22 mouse cellular contexts compared by ENCODE assay signal in the genomic region with DNA sequence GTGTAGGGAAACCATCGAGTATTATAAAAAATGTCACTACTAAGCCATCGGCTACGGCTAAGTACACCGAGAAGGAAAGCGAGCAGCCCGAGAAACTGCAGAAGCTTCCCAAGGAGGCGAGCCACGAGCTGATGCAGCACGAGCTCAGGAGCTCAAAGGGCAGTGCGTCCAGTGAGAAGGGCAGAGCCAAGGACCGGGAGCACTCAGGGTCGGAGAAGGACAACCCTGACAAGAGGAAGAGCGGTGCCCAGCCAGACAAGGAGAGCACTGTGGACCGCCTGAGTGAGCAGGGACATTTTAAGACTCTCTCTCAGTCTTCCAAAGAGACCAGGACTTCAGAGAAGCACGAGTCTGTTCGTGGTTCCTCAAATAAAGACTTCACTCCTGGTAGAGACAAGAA. TPM values are rescaled to one million over a fixed set of nuclear protein-coding genes. Genes with fewer than 3 reads are reported as not detected.
DNase-seq lines count a peak whose midpoint lies in the region; ATAC-seq and TF ChIP-seq lines count a peak whose summit lies in the region.
"Had no signal": no experiment of that assay in that cellular context is flagged by ENCODE, and none has a peak within 500 bp of the region (broad histone marks: within the 10 kb centered on the region; RNA-seq: fewer than 3 reads in every experiment).

No protein-coding gene starts in this region.

- H3K4me2 ChIP-seq in kidney, embryonic 16.5 days (replicated peaks; ENCODE audit: low read depth, low read length), result no peak overlapping the region
- H3K4me2 ChIP-seq: midbrain, embryonic 13.5 days; neural tube, embryonic 13.5 days; stomach, embryonic 15.5 days had no signal

- TF ChIP-seq POLR2A in kidney, adult 2 months (IDR thresholded peaks at IDR 0.05; ENCODE audit: low read depth, low read length), result no peak

- no peaks in the 10 kb centered on the region for H3K27me3 ChIP-seq in kidney, adult 2 months (replicated peaks; ENCODE audit: control insufficient read depth, insufficient read depth, low read length)
- H3K27me3 ChIP-seq in kidney, embryonic 16.5 days (ENCODE audit: insufficient read depth, low read length), result no peaks in the 10 kb centered on the region
- H3K27me3 ChIP-seq in hindbrain, embryonic 10.5 days (ENCODE audit: insufficient read depth, poor library complexity, severe bottlenecking), result no peaks in the 10 kb centered on the region
- H3K27me3 ChIP-seq: midbrain, embryonic 13.5 days; neural tube, embryonic 13.5 days; stomach, embryonic 15.5 days had no signal

- peaks cover 29% of the 10 kb centered on the region for H3K36me3 ChIP-seq in kidney, adult 2 months (ENCODE audit: control insufficient read depth, insufficient read depth, low read length)
- peaks cover 71% of the 10 kb centered on the region for H3K36me3 ChIP-seq in kidney, embryonic 16.5 days (ENCODE audit: insufficient read depth, low read length)
- H3K36me3 ChIP-seq in hindbrain, embryonic 10.5 days, result peaks cover 94% of the 10 kb centered on the region

- intact Hi-C loops in gastrocnemius, postnatal 14 days (cut with DNase I; ENCODE audit: low total_unique reads), result loop anchor here (10.0 kb wide), 2 partner anchors 56 to 174 kb away; no protein-coding TSS in a partner anchor

- no peaks in the 10 kb centered on the region for H3K4me1 ChIP-seq in kidney, adult 2 months (ENCODE audit: control insufficient read depth, insufficient read depth, low read length)
- no peaks in the 10 kb centered on the region for H3K4me1 ChIP-seq in kidney, embryonic 16.5 days (ENCODE audit: insufficient read depth, low read length)
- no peaks in the 10 kb centered on the region for H3K4me1 ChIP-seq in hindbrain, embryonic 10.5 days (replicated peaks)
- H3K4me1 ChIP-seq: midbrain, embryonic 13.5 days; neural tube, embryonic 13.5 days; stomach, embryonic 15.5 days had no signal

- H3K9ac ChIP-seq in kidney, embryonic 16.5 days (replicated peaks; ENCODE audit: low read length), result no peak overlapping the region
- H3K9ac ChIP-seq: liver, embryonic 14.5 days; midbrain, embryonic 13.5 days; neural tube, embryonic 13.5 days; stomach, embryonic 15.5 days had no signal

- no peaks in the 10 kb centered on the region for H3K9me3 ChIP-seq in kidney, embryonic 16.5 days (ENCODE audit: low read length)
- no peaks in the 10 kb centered on the region for H3K9me3 ChIP-seq in hindbrain, embryonic 10.5 days
- H3K9me3 ChIP-seq: midbrain, embryonic 13.5 days; neural tube, embryonic 13.5 days; stomach, embryonic 15.5 days had no signal

- ATAC-seq in kidney, embryonic 16.5 days (ENCODE audit: low FRiP score, low TSS enrichment), result no peak
- ATAC-seq: activated CD4-positive, CD25-positive, alpha-beta regulatory T cell, adult 4 months; midbrain, embryonic 13.5 days had no signal

- WGBS in kidney, adult 2 months, result 60% methylated on average over 16 of the region's 16 CpGs
- 90% methylated on average over 16 of the region's 16 CpGs for WGBS in kidney, embryonic 16.5 days
- WGBS in hindbrain, embryonic 10.5 days, result 91% methylated on average over 16 of the region's 16 CpGs

- H3K27ac ChIP-seq in kidney, adult 2 months (ENCODE audit: insufficient read depth, low read depth, low read length), result peak overlapping the region; percentile 42; the same call in 1 of the 2 replicates
- no peak overlapping the region for H3K27ac ChIP-seq in kidney, embryonic 16.5 days (ENCODE audit: low read length)
- H3K27ac ChIP-seq in hindbrain, embryonic 10.5 days, result no peak overlapping the region
- H3K27ac ChIP-seq: liver, embryonic 14.5 days; macrophage; midbrain, embryonic 13.5 days; neural tube, embryonic 13.5 days; stomach, embryonic 15.5 days had no signal

- DNase-seq in gastrocnemius, postnatal 14 days, result peak; percentile 6
- DNase-seq in gastrocnemius, adult 18-20 months (ENCODE audit: low spot score), result no peak
- DNase-seq in kidney, adult 2 months, result peak; percentile 88
- peak; percentile 85 for DNase-seq in kidney, adult 9 months
- peak; percentile 71 to 90 for DNase-seq in kidney, postnatal 25 days
- DNase-seq in right cerebral cortex, postnatal 36 days (ENCODE audit: low spot score in 2 of 2), result no peak
- no peak for DNase-seq in hindbrain, embryonic 10.5 days (ENCODE audit: low spot score)
- DNase-seq: adrenal gland, postnatal 14 days; B cell, adult 2 months; heart, postnatal 14 days; liver; lung, adult 2 months; right cerebral cortex, adult 18-20 months; thymus, postnatal 14 days had no signal

- no peak overlapping the region for H3K4me3 ChIP-seq in kidney, adult 2 months (ENCODE audit: insufficient read depth, low read depth, low read length)
- H3K4me3 ChIP-seq in kidney, embryonic 16.5 days (ENCODE audit: low read length), result no peak overlapping the region
- no peak overlapping the region for H3K4me3 ChIP-seq in hindbrain, embryonic 10.5 days
- H3K4me3 ChIP-seq: erythroblast, embryonic 14.5 days; midbrain, embryonic 13.5 days; neural tube, embryonic 13.5 days; stomach, embryonic 15.5 days had no signal

- no peak for TF ChIP-seq CTCF in kidney, adult 2 months (conservative IDR thresholded peaks at IDR 0.05; ENCODE audit: insufficient read depth, insufficient read length, low read depth, low read length)

RNA-seq across cellular contexts. Expression of a gene that starts 35.3 kb away (rescaled TPM):
- 10 to 100 TPM; 22.9 to 23.4 TPM for total RNA-seq in gastrocnemius, postnatal 14 days (2021)
- 10 to 100 TPM; 23.4 to 24.5 TPM for total RNA-seq in gastrocnemius, adult 18-20 months (2021)
- 7.2 and 11.1 TPM in 2 replicates for polyA plus RNA-seq in kidney, adult 2 months (2012; rRNA removed)
- 23.5 and 28.4 TPM in 2 replicates for polyA plus RNA-seq in kidney, embryonic 16.5 days (2015; fragmentation: Nextera tagmentation; extraction: Ambion mirVana)
- 20.2 and 26.2 TPM in 2 replicates for polyA plus RNA-seq in hindbrain, embryonic 10.5 days (2016; fragmentation: Nextera tagmentation; extraction: Ambion mirVana)

Comparison
In these comparisons a context has a peak if more than half of its experiments do, and no peak if none do; other contexts are left out.
1. DNase-seq: peak in gastrocnemius, postnatal 14 days (single experiment), kidney, adult 2 months (single experiment), kidney, adult 9 months (single experiment) and kidney, postnatal 25 days (2 of 2); none in gastrocnemius, adult 18-20 months (single experiment), right cerebral cortex, postnatal 36 days (0 of 2) and hindbrain, embryonic 10.5 days (single experiment).